Mouse (Mus musculus) ES-E14 (cell line): Measurements from ENCODE around the gene Olfr282. TPM values are rescaled to one million over a fixed set of nuclear protein-coding genes. Genes with fewer than 3 reads are reported as not detected.
"Not testable (repeated sequence)": the region's sequence is repeated elsewhere in the genome, so short reads cannot be mapped to it uniquely, and the experiment has no call there.

ENCODE experiments used
- DNase-seq: peaks from one replicate; pipeline ENCODE4 v3.0.0-alpha.2; 2013; ENCODE audit warnings: low read depth, low spot score
- H3K27ac ChIP-seq: 2 replicates; pipeline ENCODE4 v1.5.1; 2012; ENCODE audit warnings: low read depth, mild to moderate bottlenecking, low read length, moderate library complexity, mixed read lengths; ENCODE audit not compliant: poor library complexity, insufficient read depth, severe bottlenecking
- H3K36me3 ChIP-seq: 2 replicates; pipeline ENCODE4 v1.6.1; 2012; ENCODE audit warnings: mild to moderate bottlenecking, low read length, moderate library complexity, mixed read lengths; ENCODE audit not compliant: control insufficient read depth, poor library complexity, insufficient read depth, severe bottlenecking
- H3K4me1 ChIP-seq, 2 experiments: fragments of 150-350 bp in 1 of 2; sonication (generic) in 1 of 2; 2 replicates each; pipeline ENCODE4 v1.6.1; 2012; ENCODE audit warnings: low read length in 2 of 2, mild to moderate bottlenecking in 1 of 2, mixed read lengths in 1 of 2; ENCODE audit not compliant: control insufficient read depth in 2 of 2, insufficient read depth in 2 of 2, poor library complexity in 1 of 2
- H3K4me3 ChIP-seq, 2 experiments: fragments of 150-350 bp in 1 of 2; sonication (generic) in 1 of 2; 2 replicates each; pipeline ENCODE4 v1.5.1; 2012; ENCODE audit warnings: low read length in 2 of 2, low read depth in 1 of 2, mild to moderate bottlenecking in 1 of 2, mixed read lengths in 1 of 2; ENCODE audit not compliant: insufficient read depth in 1 of 2, poor library complexity in 1 of 2, severe bottlenecking in 1 of 2
- H3K9ac ChIP-seq: 2 replicates; pipeline ENCODE4 v1.6.1; 2012; ENCODE audit warnings: low read depth, mild to moderate bottlenecking, low read length, mixed read lengths; ENCODE audit not compliant: poor library complexity, insufficient read depth, severe bottlenecking
- H3K9me3 ChIP-seq: fragments of 150-350 bp; sonication (generic); 2 replicates; pipeline ENCODE4 v1.6.1; 2012; ENCODE audit warnings: low read depth, mild to moderate bottlenecking, low read length; ENCODE audit not compliant: control insufficient read depth, insufficient read depth
- CHD2 ChIP-seq: IDR thresholded peaks from 2 replicates; pipeline ENCODE4 v1.6.1; 2014; ENCODE audit warnings: mild to moderate bottlenecking, low read depth, low read length, inconsistent platforms
- HCFC1 ChIP-seq: IDR thresholded peaks from 2 replicates; pipeline ENCODE4 v1.6.1; 2012; ENCODE audit warnings: low read length, inconsistent platforms, borderline replicate concordance; ENCODE audit not compliant: insufficient read depth
- MAFK ChIP-seq: IDR thresholded peaks from 2 replicates; pipeline ENCODE4 v1.6.1; 2014; ENCODE audit warnings: mild to moderate bottlenecking, low read depth, low read length, inconsistent platforms; ENCODE audit not compliant: insufficient read depth
- ZC3H11A ChIP-seq: IDR thresholded peaks from 2 replicates; pipeline ENCODE4 v1.6.1; 2012; ENCODE audit warnings: low read depth, mild to moderate bottlenecking, inconsistent platforms, low read length, borderline replicate concordance
- ZNF384 ChIP-seq: IDR thresholded peaks from 2 replicates; pipeline ENCODE4 v1.6.1; 2012; ENCODE audit warnings: low read depth, low read length, inconsistent platforms
- in situ Hi-C, 2 experiments: fragments of 600-800 bp; cut with MboI; formaldehyde crosslinking; loops; one replicate each; pipeline ENCODE4 v1.15.1; 2025; ENCODE audit warnings: low sequenced_read_pairs in 2 of 2, inconsistent platforms in 1 of 2; ENCODE audit not compliant: unreplicated experiment in 2 of 2
- total RNA-seq: library from RNA; depleted of rRNA; stranded (reverse); fragments of 300-350 nt; gene quantifications from 2 replicates; pipeline ENCODE4 v1.2.3, GENCODE M21; 2012

Olfr282 gene
- total RNA-seq, 1 experiment, result not detected

DNA sequence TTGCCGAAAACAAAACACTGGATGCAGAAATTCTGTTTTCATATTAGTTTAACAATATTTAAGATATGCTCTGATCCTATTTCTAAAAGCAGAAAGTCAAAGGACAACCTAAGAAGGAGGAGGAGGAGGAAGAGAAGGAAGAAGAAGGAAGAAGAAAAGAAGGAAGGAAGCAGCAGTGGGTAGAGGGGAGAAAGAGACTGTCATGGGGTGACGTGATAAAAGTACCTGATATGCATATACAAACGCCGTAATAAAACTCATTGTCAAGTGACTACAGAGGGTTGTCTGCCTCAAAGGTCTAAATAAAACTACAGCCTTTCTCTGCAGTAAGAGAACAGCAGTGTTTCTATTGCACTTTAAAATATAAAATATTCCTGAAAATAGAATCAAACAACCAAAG lies 15.0 kb upstream of the Olfr282 start:
- TF ChIP-seq ZNF384 (no peak), CHD2 (no peak), ZC3H11A (no peak), HCFC1 (no peak), MAFK (no peak)
- in situ Hi-C loops, result no loop called here
- Histone ChIP-seq H3K9ac (no peak overlapping the region), H3K36me3 (no peaks in the 10 kb centered on the region), H3K27ac (no peak overlapping the region), H3K4me3 (no peak overlapping the region), H3K4me1 (no peaks in the 10 kb centered on the region), H3K9me3 (no peaks in the 10 kb centered on the region)
- no peak for DNase-seq

DNA sequence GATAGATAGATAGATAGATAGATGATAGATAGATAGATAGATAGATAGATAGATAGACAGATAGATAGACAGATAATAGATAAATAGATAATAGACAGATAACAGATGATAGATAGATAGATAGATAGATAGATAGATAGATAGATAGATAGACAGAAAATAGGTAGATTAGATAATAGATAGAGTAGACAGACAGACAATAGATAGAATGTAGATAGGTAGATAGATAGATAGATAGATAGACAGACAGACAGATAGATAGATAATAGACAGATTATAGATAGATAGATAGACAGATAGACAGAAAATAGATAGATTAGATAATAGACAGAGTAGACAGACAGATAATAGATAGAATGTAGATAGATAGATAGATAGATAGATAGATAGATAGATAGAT lies 14.2 kb upstream of the Olfr282 start:
- H3K4me1 ChIP-seq, H3K4me3 ChIP-seq, H3K36me3 ChIP-seq, DNase-seq, H3K9me3 ChIP-seq, H3K9ac ChIP-seq, H3K27ac ChIP-seq, in situ Hi-C loops: not testable (repeated sequence)

GRCm38 (mm10) chr15:98417285-98417684 lies 13.7 kb upstream of the Olfr282 start:
- H3K36me3 ChIP-seq, H3K9me3 ChIP-seq, H3K4me3 ChIP-seq, H3K4me1 ChIP-seq, H3K9ac ChIP-seq, H3K27ac ChIP-seq, in situ Hi-C loops: not testable (repeated sequence)
- peak; percentile 11 for DNase-seq
- peak; percentile 89 for TF ChIP-seq ZNF384

- Histone ChIP-seq H3K36me3 (no peaks in the 10 kb centered on the region), H3K9ac (no peak overlapping the region), H3K9me3 (no peaks in the 10 kb centered on the region), H3K27ac (no peak overlapping the region), H3K4me1 (no peaks in the 10 kb centered on the region), H3K4me3 (no peak overlapping the region)
- DNase-seq, result no peak
- in situ Hi-C loops, result no loop called here
- TF ChIP-seq ZC3H11A (no peak), ZNF384 (no peak), MAFK (no peak), CHD2 (no peak), HCFC1 (no peak)
Measured at GRCm38 (mm10) chr15:98418096-98418495, 12.9 kb upstream of the Olfr282 start.

DNA sequence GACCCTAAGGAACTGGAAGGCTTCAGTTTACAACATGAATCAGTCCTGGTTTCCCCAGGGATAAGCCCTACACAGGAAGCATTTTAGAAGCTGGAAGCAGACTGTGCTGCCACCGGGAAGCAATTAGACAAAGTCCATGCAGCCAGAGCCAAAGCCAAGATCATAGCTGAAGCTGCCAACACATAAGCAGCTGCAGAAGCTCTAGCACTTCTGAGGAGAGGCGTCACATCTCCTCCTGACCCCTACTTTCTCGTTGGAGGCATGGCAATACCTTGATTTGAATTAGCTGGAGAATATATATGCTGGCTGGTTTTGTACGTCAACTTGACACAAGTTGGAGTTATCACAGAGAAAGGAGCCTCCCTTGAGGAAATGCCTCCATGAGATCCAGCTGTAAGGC lies 10.1 kb upstream of the Olfr282 start:
- no peaks in the 10 kb centered on the region for H3K36me3 ChIP-seq
- H3K9ac ChIP-seq, result no peak overlapping the region
- DNase-seq, result no peak
- H3K27ac ChIP-seq, result no peak overlapping the region
- no peak for TF ChIP-seq CHD2
- no peak for TF ChIP-seq ZC3H11A
- no peak for TF ChIP-seq MAFK
- no peak for TF ChIP-seq HCFC1
- no peak for TF ChIP-seq ZNF384
- no peak overlapping the region for H3K4me3 ChIP-seq
- in situ Hi-C loops, result no loop called here
- H3K4me1 ChIP-seq, result no peaks in the 10 kb centered on the region
- no peaks in the 10 kb centered on the region for H3K9me3 ChIP-seq
